Mouse (Mus musculus): Measurements from ENCODE around the gene Rab3a. TPM values are rescaled to one million over a fixed set of nuclear protein-coding genes. Genes with fewer than 3 reads are reported as not detected.

The Rab3a gene
- polyA plus RNA-seq, 1 experiment from 2014 or later = 180 TPM

DNA sequence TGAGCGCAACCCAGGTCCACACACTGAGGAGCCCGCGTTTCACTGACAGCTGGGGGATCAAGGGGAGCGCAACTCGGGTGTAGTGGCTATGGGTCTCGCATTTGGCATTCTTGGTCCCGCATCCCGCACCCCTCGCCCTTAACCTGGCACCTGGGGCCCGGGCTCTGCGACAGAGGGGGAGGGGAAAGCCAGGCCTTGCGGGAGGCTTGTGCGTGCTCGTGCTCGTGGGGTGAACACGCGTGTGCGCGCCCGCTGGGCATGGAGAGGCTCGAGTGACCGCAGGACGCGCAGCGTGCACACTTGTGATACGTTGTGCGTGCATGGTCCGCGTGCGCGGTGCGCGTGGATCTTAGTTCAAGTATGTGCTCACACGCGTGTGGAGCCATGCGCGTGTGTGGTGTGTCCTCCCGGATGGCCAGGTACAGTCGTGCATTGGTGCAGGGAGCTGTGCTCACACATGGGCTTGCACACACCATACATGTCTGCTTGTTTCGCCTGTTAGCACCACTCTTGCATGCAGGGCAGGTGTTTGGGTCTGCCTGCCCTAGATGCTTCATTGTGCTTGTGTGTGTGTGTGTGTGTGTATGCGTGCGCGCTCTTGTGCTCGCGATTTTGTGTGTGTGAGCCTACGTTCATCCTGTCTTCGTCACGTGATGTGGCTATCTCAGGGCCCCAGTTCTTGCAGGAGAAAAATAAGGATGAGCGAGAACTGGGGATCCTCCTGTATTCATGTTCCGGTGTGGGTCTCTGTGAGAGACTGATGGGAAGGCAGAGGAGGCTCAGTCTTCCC, 587 bp downstream of the Rab3a start:
- H3K36me3 ChIP-seq (ENCODE audit: poor library complexity, severe bottlenecking) = peaks cover 22% of the 10 kb centered on the region
- peak overlapping the region; percentile 85 for H3K9ac ChIP-seq
- peak overlapping the region; percentile 83 for H3K27ac ChIP-seq
- peaks cover 48% of the 10 kb centered on the region for H3K4me1 ChIP-seq
- 15% methylated on average over 50 of the region's 50 CpGs for WGBS
- H3K27me3 ChIP-seq = no peaks in the 10 kb centered on the region
- no peaks in the 10 kb centered on the region for H3K9me3 ChIP-seq (replicated peaks)
- H3K4me3 ChIP-seq = peak overlapping the region; percentile 73
- peak overlapping the region; percentile 93 for H3K4me2 ChIP-seq
- ATAC-seq = peak; percentile 34

DNA sequence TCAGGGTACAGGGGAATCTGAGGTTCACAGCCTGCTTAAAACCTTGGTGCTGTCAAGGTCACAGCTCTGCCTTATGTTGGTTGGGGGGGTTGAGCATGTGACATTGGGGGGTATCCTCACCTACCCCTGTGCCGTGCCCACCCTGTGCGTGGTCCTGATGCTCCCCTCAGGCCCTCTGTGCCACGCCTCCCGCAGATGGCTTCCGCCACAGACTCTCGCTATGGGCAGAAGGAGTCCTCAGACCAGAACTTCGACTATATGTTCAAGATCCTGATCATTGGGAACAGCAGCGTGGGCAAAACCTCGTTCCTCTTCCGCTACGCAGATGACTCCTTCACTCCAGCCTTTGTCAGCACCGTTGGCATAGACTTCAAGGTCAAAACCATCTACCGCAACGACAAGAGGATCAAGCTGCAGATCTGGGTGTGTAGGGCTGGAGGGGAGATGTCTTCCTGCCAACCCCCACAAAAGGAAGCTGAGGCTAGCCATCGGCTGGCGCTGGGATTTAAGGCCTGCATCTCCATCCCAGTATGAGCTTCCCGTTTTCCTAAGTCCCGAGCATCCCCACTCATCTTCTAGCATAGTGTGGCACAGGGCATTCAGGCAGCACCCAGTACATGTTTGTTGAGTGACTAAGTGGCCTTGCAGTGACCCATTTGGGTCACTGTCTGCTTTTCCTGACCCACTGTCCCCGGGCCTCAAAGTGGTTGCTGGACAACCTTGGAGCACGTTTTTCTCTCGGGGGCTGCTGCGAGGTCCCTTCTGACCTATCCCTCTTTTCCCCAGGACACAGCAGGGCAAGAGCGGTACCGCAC, 1.4 kb downstream of the Rab3a start:
- H3K36me3 ChIP-seq (ENCODE audit: poor library complexity, severe bottlenecking) = peaks cover 22% of the 10 kb centered on the region
- H3K27ac ChIP-seq = peak overlapping the region; percentile 83; the same call in 1 of the 2 replicates
- H3K4me3 ChIP-seq = peak overlapping the region; percentile 73
- H3K27me3 ChIP-seq = no peaks in the 10 kb centered on the region
- H3K4me1 ChIP-seq = peaks cover 52% of the 10 kb centered on the region
- H3K4me2 ChIP-seq = peak overlapping the region; percentile 93
- H3K9me3 ChIP-seq (replicated peaks) = no peaks in the 10 kb centered on the region
- peak overlapping the region; percentile 85 for H3K9ac ChIP-seq
- WGBS = 89% methylated on average over 24 of the region's 24 CpGs
- ATAC-seq = no peak

DNA sequence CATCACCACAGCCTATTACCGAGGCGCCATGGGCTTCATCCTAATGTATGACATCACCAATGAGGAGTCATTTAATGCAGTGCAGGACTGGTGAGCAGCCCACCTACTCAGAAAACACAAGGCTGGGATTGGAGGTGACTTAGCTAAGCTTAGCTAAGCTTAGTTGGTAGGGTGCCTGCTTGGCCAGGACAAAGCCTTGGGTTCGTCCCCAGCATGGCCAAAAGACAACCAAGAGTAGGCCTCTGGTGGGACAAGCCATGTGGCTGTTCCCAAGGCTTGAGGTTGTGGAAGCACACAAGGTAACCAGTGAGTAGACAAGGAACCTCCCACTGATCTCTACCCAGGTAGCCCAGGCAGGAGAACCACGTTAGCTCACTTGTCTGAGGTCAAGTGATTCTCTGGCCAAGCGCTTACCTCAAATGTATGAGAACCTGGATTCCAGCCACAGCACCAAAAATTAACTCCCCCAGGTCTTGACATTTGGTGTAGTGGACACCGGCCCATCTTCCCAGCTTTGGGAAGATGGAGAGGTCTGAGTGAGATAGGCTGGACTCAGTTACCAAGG, 2.1 kb downstream of the Rab3a start:
- H3K4me1 ChIP-seq = peaks cover 52% of the 10 kb centered on the region

DNA sequence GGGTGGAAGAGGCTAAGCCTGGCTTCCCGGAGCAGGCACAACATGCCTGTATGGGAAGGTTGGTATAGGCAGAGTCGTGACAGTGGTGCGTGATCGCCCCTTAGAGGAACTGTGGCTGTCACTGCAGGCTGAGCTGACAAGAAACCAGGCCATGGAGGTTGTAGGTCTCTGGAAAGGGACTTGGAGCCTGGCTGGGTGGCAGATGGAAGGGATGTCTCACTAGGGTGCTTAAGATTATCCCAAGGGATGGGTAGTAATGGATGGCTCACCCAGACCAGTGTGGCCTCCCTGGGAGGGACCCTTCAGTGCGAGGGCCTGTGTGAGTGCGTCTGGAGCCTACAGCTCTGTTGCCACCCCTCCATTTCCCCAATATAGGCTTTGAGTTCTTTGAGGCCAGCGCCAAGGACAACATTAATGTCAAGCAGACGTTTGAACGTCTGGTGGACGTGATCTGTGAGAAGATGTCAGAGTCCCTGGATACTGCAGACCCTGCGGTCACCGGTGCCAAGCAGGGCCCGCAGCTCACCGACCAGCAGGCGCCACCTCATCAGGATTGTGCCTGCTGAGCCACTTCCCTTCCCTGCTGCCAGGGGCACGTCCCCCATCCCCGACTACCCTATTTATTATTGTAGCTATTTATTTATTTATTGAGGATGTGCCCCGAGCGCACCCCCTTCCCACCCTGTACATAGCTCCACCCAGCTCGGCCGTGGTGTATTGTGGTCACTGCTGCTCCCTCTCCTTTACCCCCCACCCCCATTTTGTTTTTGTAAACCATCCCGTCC, 3.2 kb downstream of the Rab3a start:
- ATAC-seq = no peak
- no peaks in the 10 kb centered on the region for H3K27me3 ChIP-seq
- H3K4me3 ChIP-seq = no peak overlapping the region
- H3K4me1 ChIP-seq = peaks cover 52% of the 10 kb centered on the region
- WGBS = 65% methylated on average over 22 of the region's 22 CpGs
- no peak overlapping the region for H3K9ac ChIP-seq
- no peaks in the 10 kb centered on the region for H3K9me3 ChIP-seq (replicated peaks)
- peak overlapping the region; percentile 74 for H3K27ac ChIP-seq
- H3K4me2 ChIP-seq = peak overlapping the region; percentile 4; the same call in 1 of the 2 replicates
- H3K36me3 ChIP-seq (ENCODE audit: poor library complexity, severe bottlenecking) = peaks cover 22% of the 10 kb centered on the region

More for the DNA sequence above, 2.1 kb downstream of the Rab3a start:
- no peaks in the 10 kb centered on the region for H3K9me3 ChIP-seq (replicated peaks)
- no peak overlapping the region for H3K4me2 ChIP-seq
- no peak overlapping the region for H3K4me3 ChIP-seq
- H3K27ac ChIP-seq = no peak overlapping the region
- H3K36me3 ChIP-seq (ENCODE audit: poor library complexity, severe bottlenecking) = peaks cover 22% of the 10 kb centered on the region
- no peaks in the 10 kb centered on the region for H3K27me3 ChIP-seq
- 90% methylated on average over 6 of the region's 6 CpGs for WGBS
- ATAC-seq = no peak
- no peak overlapping the region for H3K9ac ChIP-seq

DNA sequence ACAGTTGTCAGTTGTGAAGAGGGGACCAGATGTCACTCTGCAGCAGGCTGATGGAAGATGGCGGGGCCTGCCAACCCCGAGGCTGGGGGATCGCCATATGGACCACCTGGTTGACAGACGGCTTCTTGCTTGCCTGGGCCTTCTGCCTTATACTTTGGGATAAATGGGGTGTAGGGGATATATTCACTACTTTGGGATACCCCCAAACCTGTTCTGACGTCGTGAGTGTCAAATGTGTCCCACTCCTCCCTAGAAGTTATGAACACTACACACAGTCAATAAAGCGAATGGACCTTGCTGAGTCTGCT, 3.8 kb downstream of the Rab3a start:
- peak overlapping the region; percentile 74 for H3K27ac ChIP-seq
- 84% methylated on average over 7 of the region's 7 CpGs for WGBS
- H3K9me3 ChIP-seq (replicated peaks) = no peaks in the 10 kb centered on the region
- ATAC-seq = no peak
- H3K4me3 ChIP-seq = no peak overlapping the region
- H3K4me2 ChIP-seq = peak overlapping the region; percentile 100; the same call in 1 of the 2 replicates
- H3K9ac ChIP-seq = no peak overlapping the region
- no peaks in the 10 kb centered on the region for H3K27me3 ChIP-seq
- peaks cover 22% of the 10 kb centered on the region for H3K36me3 ChIP-seq (ENCODE audit: poor library complexity, severe bottlenecking)
- H3K4me1 ChIP-seq = peaks cover 52% of the 10 kb centered on the region

DNA sequence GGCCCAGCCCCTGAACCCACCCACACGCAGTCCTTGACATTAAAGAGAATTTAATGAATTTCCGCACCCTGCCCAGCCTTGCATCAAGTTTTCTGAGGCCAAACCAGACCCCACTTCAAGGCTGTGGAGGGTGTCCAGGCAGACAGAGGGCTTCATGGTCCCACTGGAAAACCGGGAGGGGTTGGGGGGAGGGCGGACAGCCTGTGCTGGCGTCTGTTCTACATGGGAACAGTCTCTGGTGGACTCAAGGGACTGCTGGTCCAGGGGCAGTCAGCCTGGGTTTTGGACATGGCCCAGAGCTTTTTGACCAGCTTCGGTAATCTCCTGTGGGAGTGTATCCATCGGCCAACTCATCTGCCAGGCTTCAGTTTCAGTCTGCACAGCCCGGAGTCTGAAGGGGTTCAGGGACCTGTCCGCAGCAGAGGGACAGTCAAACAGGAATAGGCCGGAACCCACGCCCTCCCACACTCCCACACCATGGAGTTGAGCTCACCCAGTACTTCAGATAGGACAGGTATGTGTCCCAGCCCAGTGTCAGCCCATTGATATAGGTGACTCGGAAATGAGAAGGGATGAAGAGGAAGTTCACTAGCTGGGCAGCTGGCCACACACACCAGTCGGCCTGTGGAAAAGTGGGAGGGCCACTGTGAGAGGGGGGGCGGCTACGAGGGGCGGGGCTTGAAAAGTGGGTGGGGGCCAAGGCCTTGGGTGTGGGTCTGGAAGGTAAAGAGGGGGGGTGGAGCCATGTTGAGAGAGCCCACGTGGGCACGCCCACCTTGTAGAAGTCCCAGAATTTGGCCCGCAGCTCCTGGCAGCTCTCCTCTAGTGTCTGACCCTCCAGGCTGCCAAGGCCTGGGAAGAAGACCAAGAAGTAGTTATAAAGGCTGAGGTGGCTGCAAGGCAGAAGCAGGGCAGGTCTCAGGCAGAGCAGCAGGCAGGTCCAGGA, 4.4 kb downstream of the Rab3a start:
- peak overlapping the region; percentile 74 for H3K27ac ChIP-seq
- H3K4me1 ChIP-seq = peaks cover 52% of the 10 kb centered on the region
- H3K9me3 ChIP-seq (replicated peaks) = no peaks in the 10 kb centered on the region
- no peak overlapping the region for H3K4me3 ChIP-seq
- H3K27me3 ChIP-seq = no peaks in the 10 kb centered on the region
- ATAC-seq = no peak
- H3K9ac ChIP-seq = 0 out of 2 replicates have a peak overlapping the region, but pooled peaks have one; percentile 7
- peak overlapping the region; percentile 100 for H3K4me2 ChIP-seq
- peaks cover 22% of the 10 kb centered on the region for H3K36me3 ChIP-seq (ENCODE audit: poor library complexity, severe bottlenecking)
- 71% methylated on average over 18 of the region's 19 CpGs for WGBS

DNA sequence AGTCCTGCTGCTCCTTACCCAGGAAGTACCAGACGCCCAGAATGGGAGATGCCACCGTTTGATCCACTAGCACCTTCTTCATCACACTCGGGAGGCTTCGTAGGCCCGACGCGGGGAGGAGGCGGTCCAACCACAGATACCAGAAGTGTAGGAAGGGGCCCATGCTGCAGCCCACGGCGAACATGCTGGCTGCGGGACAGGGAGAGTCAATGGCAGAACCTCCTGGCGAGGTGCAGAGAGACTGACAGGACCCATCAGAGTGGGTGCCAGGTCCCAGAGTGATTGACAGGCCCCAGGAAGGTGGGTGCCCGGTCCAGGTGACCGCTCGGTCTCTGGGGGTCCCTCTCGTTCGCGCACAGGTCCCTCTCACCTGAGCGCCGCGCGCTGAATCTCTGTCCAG, 5.9 kb downstream of the Rab3a start:
- under 1% methylated on average over 22 of the region's 22 CpGs for WGBS
- Histone ChIP-seq H3K36me3 (ENCODE audit: poor library complexity, severe bottlenecking) (peaks cover 22% of the 10 kb centered on the region), H3K4me3 (peak overlapping the region; percentile 64), H3K4me2 (peak overlapping the region; percentile 100), H3K27me3 (no peaks in the 10 kb centered on the region), H3K9ac (peak overlapping the region; percentile 83), H3K9me3 (replicated peaks) (no peaks in the 10 kb centered on the region), H3K27ac (peak overlapping the region; percentile 76), H3K4me1 (peaks cover 48% of the 10 kb centered on the region)
- ATAC-seq = peak; percentile 23; the same call in 1 of the 2 replicates

DNA sequence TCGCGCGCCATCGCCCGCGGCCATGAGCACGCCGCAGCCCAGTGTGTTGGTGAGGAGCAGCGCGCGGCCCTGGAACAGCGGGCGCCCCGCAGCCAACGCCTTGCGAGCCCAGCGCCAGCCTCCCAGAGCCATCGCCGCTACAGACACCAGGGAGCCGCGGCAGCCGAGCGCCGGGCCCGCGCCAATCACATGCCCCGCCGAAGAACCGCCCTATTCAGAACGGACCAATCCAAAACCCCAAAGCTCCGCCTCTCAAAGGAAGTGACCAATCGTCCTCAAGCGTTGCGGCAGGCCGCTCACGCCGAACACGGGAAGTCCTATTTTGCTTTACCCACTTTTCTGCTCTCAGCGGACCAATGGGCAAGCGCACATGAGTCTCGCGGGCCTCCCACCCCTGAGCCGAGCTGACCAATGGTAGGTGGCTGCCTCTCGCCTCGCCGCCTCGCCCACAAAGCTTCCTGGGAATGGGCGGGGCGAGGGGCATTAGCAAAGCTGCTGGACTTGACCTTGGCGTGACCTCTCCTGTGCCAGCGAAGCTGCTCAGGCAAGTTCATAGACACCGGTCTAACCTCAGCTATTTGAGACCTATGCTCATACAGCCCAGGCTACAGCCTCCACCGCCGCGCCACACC, 6.4 kb downstream of the Rab3a start, which contains the start of gene Mpv17l2:
Gene Mpv17l2, minus strand, starts transcription at position 172 of the 632 bp plus-strand sequence.
- Histone ChIP-seq H3K4me2 (peak within 1 kb of the TSS; percentile 100), H3K9ac (peak within 1 kb of the TSS; percentile 83), H3K36me3 (ENCODE audit: poor library complexity, severe bottlenecking) (peaks cover 22% of the 10 kb centered on the region), H3K27me3 (peaks cover 2% of the 10 kb centered on the region; the same call in 1 of the 2 replicates), H3K9me3 (replicated peaks) (no peaks in the 10 kb centered on the region), H3K27ac (peak within 1 kb of the TSS; percentile 76), H3K4me3 (peak within 1 kb of the TSS; percentile 64), H3K4me1 (peaks cover 48% of the 10 kb centered on the region)
- ATAC-seq = peak; percentile 96
- under 1% methylated on average over 53 of the region's 55 CpGs for WGBS

DNA sequence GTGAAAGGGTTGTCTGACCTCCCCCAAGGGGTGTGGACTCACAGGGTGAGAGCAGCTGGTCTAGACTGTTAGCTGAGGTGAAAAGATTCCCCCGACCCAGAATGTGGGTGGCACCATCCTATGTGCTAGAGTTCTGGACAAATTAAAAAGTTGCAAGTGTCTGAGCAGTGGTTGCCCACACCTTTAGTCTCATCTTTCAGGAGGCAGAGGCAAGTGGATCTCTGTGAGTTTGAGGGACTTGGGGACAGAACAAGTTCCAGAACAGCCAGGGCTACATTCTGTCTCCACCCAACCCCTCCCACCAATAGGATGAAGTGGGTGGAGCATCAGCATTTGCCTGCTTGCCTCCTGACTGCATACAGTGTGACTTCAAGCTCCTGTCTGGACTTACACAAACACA, 7.6 kb downstream of the Rab3a start:
- no peak overlapping the region for H3K4me2 ChIP-seq
- H3K9me3 ChIP-seq (replicated peaks) = no peaks in the 10 kb centered on the region
- peaks cover 47% of the 10 kb centered on the region for H3K4me1 ChIP-seq
- peaks cover 11% of the 10 kb centered on the region for H3K36me3 ChIP-seq (ENCODE audit: poor library complexity, severe bottlenecking)
- H3K27me3 ChIP-seq = peaks cover 10% of the 10 kb centered on the region; the same call in 1 of the 2 replicates
- no peak overlapping the region for H3K4me3 ChIP-seq
- H3K27ac ChIP-seq = no peak overlapping the region
- 85% methylated on average over 1 of the region's 1 CpGs for WGBS
- no peak overlapping the region for H3K9ac ChIP-seq
- no peak for ATAC-seq

DNA sequence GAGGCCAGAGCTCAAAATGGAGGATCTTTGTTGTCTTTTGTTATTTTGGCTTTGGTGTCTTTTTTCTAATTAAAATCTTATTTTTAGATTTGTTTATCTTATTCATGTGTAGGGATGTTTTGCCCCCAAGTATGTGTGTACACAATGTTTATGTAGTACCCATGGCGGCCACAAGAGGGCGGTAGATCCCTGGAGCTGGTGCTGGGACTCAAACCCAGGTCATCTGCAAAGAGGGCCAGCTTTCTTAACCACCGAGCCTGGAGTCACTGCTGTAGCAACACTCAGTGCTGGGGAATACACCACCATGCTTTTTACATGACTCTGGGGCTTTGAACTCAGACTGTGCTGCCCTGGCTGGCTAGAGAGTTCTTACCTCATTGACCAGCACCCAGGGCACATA, 8.9 kb downstream of the Rab3a start:
- Histone ChIP-seq H3K4me3 (no peak overlapping the region), H3K4me1 (peaks cover 38% of the 10 kb centered on the region), H3K4me2 (no peak overlapping the region), H3K9me3 (replicated peaks) (no peaks in the 10 kb centered on the region), H3K27me3 (peaks cover 10% of the 10 kb centered on the region; the same call in 1 of the 2 replicates), H3K27ac (no peak overlapping the region), H3K36me3 (ENCODE audit: poor library complexity, severe bottlenecking) (peaks cover 11% of the 10 kb centered on the region), H3K9ac (no peak overlapping the region)
- 5% methylated on average over 3 of the region's 3 CpGs for WGBS
- no peak for ATAC-seq

Measured in forebrain, embryonic 13.5 days (tissue).